Mouse (Mus musculus): ENCODE data around the gene Arhgap22. TPM values are rescaled to one million over a fixed set of nuclear protein-coding genes. Genes with fewer than 3 reads are reported as not detected.

The Arhgap22 gene
- polyA plus RNA-seq, 1 experiment from 2014 or later = 7.6 TPM

GRCm38 (mm10) chr14:33250215-33250939 is 36.6 kb downstream of the Arhgap22 start:
- WGBS = under 1% methylated on average over 30 of the region's 30 CpGs
- H3K9me3 ChIP-seq = no peaks in the 10 kb centered on the region
- no peak overlapping the region for H3K27ac ChIP-seq
- H3K36me3 ChIP-seq = no peaks in the 10 kb centered on the region
- peaks cover 15% of the 10 kb centered on the region for H3K4me1 ChIP-seq
- peak overlapping the region; percentile 35; the same call in 1 of the 2 replicates for H3K9ac ChIP-seq
- peaks cover 13% of the 10 kb centered on the region for H3K27me3 ChIP-seq (replicated peaks)
- H3K4me2 ChIP-seq (replicated peaks) = peak overlapping the region; percentile 81
- H3K4me3 ChIP-seq = peak overlapping the region; percentile 30
- peak; percentile 66 for ATAC-seq (ENCODE audit: low FRiP score, low read depth)

GRCm38 (mm10) chr14:33250956-33251745 is 37.3 kb downstream of the Arhgap22 start:
- Histone ChIP-seq H3K4me1 (peaks cover 15% of the 10 kb centered on the region), H3K4me3 (peak overlapping the region; percentile 30; the same call in 1 of the 2 replicates), H3K9me3 (no peaks in the 10 kb centered on the region), H3K9ac (peak overlapping the region; percentile 35; the same call in 1 of the 2 replicates), H3K36me3 (no peaks in the 10 kb centered on the region), H3K27me3 (replicated peaks) (peaks cover 13% of the 10 kb centered on the region), H3K27ac (no peak overlapping the region), H3K4me2 (replicated peaks) (peak overlapping the region; percentile 81)
- ATAC-seq (ENCODE audit: low FRiP score, low read depth) = 0 out of 2 replicates have a peak, but pooled peaks have one; percentile 37
- 6% methylated on average over 13 of the region's 13 CpGs for WGBS

GRCm38 (mm10) chr14:33258256-33258655 is 44.4 kb downstream of the Arhgap22 start:
- 82% methylated on average over 5 of the region's 5 CpGs for WGBS
- Histone ChIP-seq H3K27ac (no peak overlapping the region), H3K27me3 (replicated peaks) (no peaks in the 10 kb centered on the region), H3K4me3 (no peak overlapping the region), H3K4me1 (peaks cover 3% of the 10 kb centered on the region; the same call in 1 of the 2 replicates), H3K36me3 (no peaks in the 10 kb centered on the region), H3K4me2 (replicated peaks) (no peak overlapping the region), H3K9ac (no peak overlapping the region), H3K9me3 (no peaks in the 10 kb centered on the region)
- no peak for ATAC-seq (ENCODE audit: low FRiP score, low read depth)

- no peak for ATAC-seq (ENCODE audit: low FRiP score, low read depth)
- 86% methylated on average over 6 of the region's 6 CpGs for WGBS
- Histone ChIP-seq H3K27ac (no peak overlapping the region), H3K36me3 (no peaks in the 10 kb centered on the region), H3K9me3 (no peaks in the 10 kb centered on the region), H3K9ac (no peak overlapping the region), H3K4me1 (peaks cover 3% of the 10 kb centered on the region; the same call in 1 of the 2 replicates), H3K4me3 (no peak overlapping the region), H3K4me2 (replicated peaks) (no peak overlapping the region), H3K27me3 (replicated peaks) (no peaks in the 10 kb centered on the region)
Measured at GRCm38 (mm10) chr14:33260131-33260530, 46.3 kb downstream of the Arhgap22 start.

GRCm38 (mm10) chr14:33264795-33265194 is 51.0 kb downstream of the Arhgap22 start:
- Histone ChIP-seq H3K4me1 (peaks cover 3% of the 10 kb centered on the region; the same call in 1 of the 2 replicates), H3K9me3 (0 out of 2 replicates have a peak, but pooled peaks cover 7% of the 10 kb centered on the region), H3K27me3 (replicated peaks) (no peaks in the 10 kb centered on the region), H3K9ac (no peak overlapping the region), H3K4me3 (no peak overlapping the region), H3K4me2 (replicated peaks) (no peak overlapping the region), H3K27ac (no peak overlapping the region), H3K36me3 (no peaks in the 10 kb centered on the region)
- ATAC-seq (ENCODE audit: low FRiP score, low read depth) = no peak
- 92% methylated on average over 13 of the region's 13 CpGs for WGBS

- Histone ChIP-seq H3K9ac (no peak overlapping the region), H3K27ac (no peak overlapping the region), H3K36me3 (no peaks in the 10 kb centered on the region), H3K4me1 (no peaks in the 10 kb centered on the region), H3K27me3 (replicated peaks) (no peaks in the 10 kb centered on the region), H3K4me2 (replicated peaks) (no peak overlapping the region), H3K9me3 (no peaks in the 10 kb centered on the region), H3K4me3 (no peak overlapping the region)
- WGBS = 82% methylated on average over 2 of the region's 2 CpGs
- ATAC-seq (ENCODE audit: low FRiP score, low read depth) = no peak
Measured at GRCm38 (mm10) chr14:33276240-33276639, 62.4 kb downstream of the Arhgap22 start.

GRCm38 (mm10) chr14:33278374-33278773 is 64.5 kb downstream of the Arhgap22 start:
- H3K4me1 ChIP-seq = no peaks in the 10 kb centered on the region
- no peak overlapping the region for H3K4me2 ChIP-seq (replicated peaks)
- H3K9ac ChIP-seq = no peak overlapping the region
- ATAC-seq (ENCODE audit: low FRiP score, low read depth) = no peak
- H3K27me3 ChIP-seq (replicated peaks) = no peaks in the 10 kb centered on the region
- no peak overlapping the region for H3K4me3 ChIP-seq
- no peak overlapping the region for H3K27ac ChIP-seq
- no peaks in the 10 kb centered on the region for H3K9me3 ChIP-seq
- H3K36me3 ChIP-seq = no peaks in the 10 kb centered on the region
- 89% methylated on average over 2 of the region's 2 CpGs for WGBS

GRCm38 (mm10) chr14:33280921-33281320 is 67.1 kb downstream of the Arhgap22 start:
- H3K27ac ChIP-seq = no peak overlapping the region
- H3K4me2 ChIP-seq (replicated peaks) = no peak overlapping the region
- ATAC-seq (ENCODE audit: low FRiP score, low read depth) = no peak
- no peaks in the 10 kb centered on the region for H3K27me3 ChIP-seq (replicated peaks)
- H3K9me3 ChIP-seq = no peaks in the 10 kb centered on the region
- no peak overlapping the region for H3K4me3 ChIP-seq
- no peaks in the 10 kb centered on the region for H3K36me3 ChIP-seq
- no peaks in the 10 kb centered on the region for H3K4me1 ChIP-seq
- WGBS = 89% methylated on average over 2 of the region's 2 CpGs
- no peak overlapping the region for H3K9ac ChIP-seq

- H3K9me3 ChIP-seq = no peaks in the 10 kb centered on the region
- WGBS = 88% methylated on average over 4 of the region's 4 CpGs
- H3K27ac ChIP-seq = no peak overlapping the region
- no peak overlapping the region for H3K4me3 ChIP-seq
- H3K27me3 ChIP-seq (replicated peaks) = no peaks in the 10 kb centered on the region
- H3K36me3 ChIP-seq = no peaks in the 10 kb centered on the region
- H3K4me2 ChIP-seq (replicated peaks) = no peak overlapping the region
- no peaks in the 10 kb centered on the region for H3K4me1 ChIP-seq
- no peak for ATAC-seq (ENCODE audit: low FRiP score, low read depth)
- no peak overlapping the region for H3K9ac ChIP-seq
Measured at GRCm38 (mm10) chr14:33282447-33282846, 68.6 kb downstream of the Arhgap22 start.

GRCm38 (mm10) chr14:33287920-33288319 is 74.1 kb downstream of the Arhgap22 start:
- H3K4me1 ChIP-seq = no peaks in the 10 kb centered on the region
- no peak overlapping the region for H3K4me2 ChIP-seq (replicated peaks)
- no peak overlapping the region for H3K27ac ChIP-seq
- H3K36me3 ChIP-seq = no peaks in the 10 kb centered on the region
- no peaks in the 10 kb centered on the region for H3K27me3 ChIP-seq (replicated peaks)
- H3K4me3 ChIP-seq = no peak overlapping the region
- no peak overlapping the region for H3K9ac ChIP-seq
- H3K9me3 ChIP-seq = no peaks in the 10 kb centered on the region
- no peak for ATAC-seq (ENCODE audit: low FRiP score, low read depth)
- WGBS = 80% methylated on average over 4 of the region's 4 CpGs

GRCm38 (mm10) chr14:33290038-33290437 is 76.2 kb downstream of the Arhgap22 start:
- H3K4me1 ChIP-seq = no peaks in the 10 kb centered on the region
- no peaks in the 10 kb centered on the region for H3K27me3 ChIP-seq (replicated peaks)
- no peaks in the 10 kb centered on the region for H3K9me3 ChIP-seq
- WGBS = 61% methylated on average over 9 of the region's 9 CpGs
- no peak overlapping the region for H3K4me3 ChIP-seq
- no peak overlapping the region for H3K27ac ChIP-seq
- no peak overlapping the region for H3K9ac ChIP-seq
- no peaks in the 10 kb centered on the region for H3K36me3 ChIP-seq
- ATAC-seq (ENCODE audit: low FRiP score, low read depth) = no peak
- H3K4me2 ChIP-seq (replicated peaks) = no peak overlapping the region

GRCm38 (mm10) chr14:33294488-33294887 is 80.7 kb downstream of the Arhgap22 start:
- H3K4me3 ChIP-seq = no peak overlapping the region
- H3K36me3 ChIP-seq = no peaks in the 10 kb centered on the region
- ATAC-seq (ENCODE audit: low FRiP score, low read depth) = no peak
- H3K27me3 ChIP-seq (replicated peaks) = no peaks in the 10 kb centered on the region
- H3K9me3 ChIP-seq = no peaks in the 10 kb centered on the region
- WGBS = 46% methylated on average over 1 of the region's 1 CpGs
- no peak overlapping the region for H3K27ac ChIP-seq
- 0 out of 2 replicates have a peak, but pooled peaks cover 4% of the 10 kb centered on the region for H3K4me1 ChIP-seq
- no peak overlapping the region for H3K9ac ChIP-seq
- no peak overlapping the region for H3K4me2 ChIP-seq (replicated peaks)

All from neural tube, embryonic 12.5 days (tissue).